Mouse (Mus musculus) CH12.LX (cell line): ENCODE measurements around the gene Foxa2. TPM values are rescaled to one million over a fixed set of nuclear protein-coding genes. Genes with fewer than 3 reads are reported as not detected.

ENCODE experiments used
- DNase-seq: peaks from one replicate; pipeline ENCODE4 v3.0.0-alpha.2; 2013; ENCODE audit errors: extremely low read depth
- H3K27ac ChIP-seq: 2 replicates; pipeline ENCODE4 v1.5.1; 2012; ENCODE audit warnings: low read depth, mild to moderate bottlenecking, control low read depth, moderate library complexity; ENCODE audit not compliant: insufficient read depth
- H3K27me3 ChIP-seq: replicated peaks from 2 replicates; pipeline ENCODE3; 2012; ENCODE audit warnings: inconsistent platforms
- H3K36me3 ChIP-seq, 2 experiments: replicated peaks in 1 of 2; 2 replicates each; pipeline versions ENCODE3 to v1.6.1; 2012; ENCODE audit warnings: inconsistent platforms in 1 of 2, low read length in 1 of 2, mild to moderate bottlenecking in 1 of 2, mixed read lengths in 1 of 2, moderate library complexity in 1 of 2; ENCODE audit not compliant: control insufficient read depth in 1 of 2, insufficient read depth in 1 of 2
- H3K4me1 ChIP-seq, 2 experiments: 2 replicates each; pipeline ENCODE4 v1.6.1; 2012; ENCODE audit warnings: inconsistent platforms in 1 of 2, moderate library complexity in 1 of 2; ENCODE audit not compliant: insufficient read depth in 2 of 2, control insufficient read depth in 1 of 2
- H3K4me2 ChIP-seq: 2 replicates; pipeline ENCODE4 v1.6.1; 2012; ENCODE audit warnings: low read depth, mild to moderate bottlenecking, control low read depth; ENCODE audit not compliant: poor library complexity, insufficient read depth, severe bottlenecking
- H3K4me3 ChIP-seq, 3 experiments: fragments of 150-350 bp in 1 of 3; sonication (generic) in 1 of 3; replicated peaks in 1 of 3; 2 replicates each; pipeline versions ENCODE3 to v1.5.1; 2011 to 2012; ENCODE audit warnings: low read depth in 2 of 3, low read length in 2 of 3, mild to moderate bottlenecking in 2 of 3, moderate library complexity in 2 of 3, control low read depth in 1 of 3, improper control_type of control experiment in 1 of 3, inconsistent platforms in 1 of 3, mixed read lengths in 1 of 3; ENCODE audit not compliant: poor library complexity in 1 of 3
- H3K79me2 ChIP-seq: replicated peaks from 2 replicates; pipeline ENCODE4 v1.6.1; 2012; ENCODE audit warnings: mild to moderate bottlenecking, moderate library complexity; ENCODE audit not compliant: control insufficient read depth, poor library complexity, insufficient read depth, severe bottlenecking; ENCODE audit errors: extremely low read depth
- H3K9ac ChIP-seq: 2 replicates; pipeline ENCODE4 v1.6.1; 2012; ENCODE audit warnings: low read depth, mild to moderate bottlenecking, control low read depth, moderate library complexity; ENCODE audit not compliant: insufficient read depth
- H3K9me3 ChIP-seq: replicated peaks from 2 replicates; pipeline ENCODE3; 2012; ENCODE audit warnings: low read length, inconsistent platforms, mixed read lengths
- BHLHE40 ChIP-seq: IDR thresholded peaks from 2 replicates; pipeline ENCODE4 v1.6.1; 2011; ENCODE audit warnings: mild to moderate bottlenecking, low read depth, low read length, improper control_type of control experiment
- CHD1 ChIP-seq: IDR thresholded peaks from 2 replicates; pipeline ENCODE4 v1.6.1; 2012; ENCODE audit warnings: low read depth, low read length, improper control_type of control experiment, inconsistent platforms
- CHD2 ChIP-seq: IDR thresholded peaks from 2 replicates; pipeline ENCODE4 v1.6.1; 2011; ENCODE audit warnings: low read length, improper control_type of control experiment
- CTCF ChIP-seq, 2 experiments: IDR thresholded peaks in 1 of 2; conservative IDR thresholded peaks in 1 of 2; 2 replicates each; pipeline ENCODE4 v1.5.1; 2011 to 2012; ENCODE audit warnings: low read depth in 2 of 2, low read length in 2 of 2, improper control_type of control experiment in 1 of 2, inconsistent platforms in 1 of 2, mild to moderate bottlenecking in 1 of 2, moderate library complexity in 1 of 2
- ELF1 ChIP-seq: IDR thresholded peaks from 2 replicates; pipeline ENCODE4 v1.6.1; 2014; ENCODE audit warnings: low read depth, mild to moderate bottlenecking, inconsistent platforms, low read length, improper control_type of control experiment
- ETS1 ChIP-seq: conservative IDR thresholded peaks from 2 replicates; pipeline ENCODE4 v1.6.1; 2012; ENCODE audit warnings: low read depth, mild to moderate bottlenecking, inconsistent platforms, low read length, improper control_type of control experiment, moderate library complexity
- GABPA ChIP-seq: IDR thresholded peaks from 2 replicates; pipeline ENCODE4 v1.6.1; 2012; ENCODE audit warnings: low read depth, low read length, improper control_type of control experiment, inconsistent platforms; ENCODE audit not compliant: insufficient replicate concordance
- HCFC1 ChIP-seq: IDR thresholded peaks from 2 replicates; pipeline ENCODE4 v1.6.1; 2012; ENCODE audit warnings: low read depth, mild to moderate bottlenecking, inconsistent platforms, low read length, improper control_type of control experiment
- JUN ChIP-seq: IDR thresholded peaks from 2 replicates; pipeline ENCODE4 v1.6.1; 2011; ENCODE audit warnings: low read depth, mild to moderate bottlenecking, low read length, improper control_type of control experiment, moderate library complexity; ENCODE audit not compliant: insufficient read depth
- JUND ChIP-seq: conservative IDR thresholded peaks from 2 replicates; pipeline ENCODE4 v1.6.1; 2011; ENCODE audit warnings: low read depth, low read length, improper control_type of control experiment
- KAT2A ChIP-seq: IDR thresholded peaks from 2 replicates; pipeline ENCODE4 v1.6.1; 2012; ENCODE audit warnings: low read length, improper control_type of control experiment, inconsistent platforms; ENCODE audit not compliant: insufficient replicate concordance
- MAZ ChIP-seq: IDR thresholded peaks from 2 replicates; pipeline ENCODE4 v1.6.1; 2012; ENCODE audit warnings: low read depth, mild to moderate bottlenecking, inconsistent platforms, low read length, improper control_type of control experiment, moderate library complexity
- MXI1 ChIP-seq: IDR thresholded peaks from 2 replicates; pipeline ENCODE4 v1.6.1; 2011; ENCODE audit warnings: mild to moderate bottlenecking, low read depth, low read length, improper control_type of control experiment
- MYC ChIP-seq: IDR thresholded peaks from 2 replicates; pipeline ENCODE4 v1.6.1; 2011; ENCODE audit warnings: low read depth, mild to moderate bottlenecking, improper control_type of control experiment, low read length
- NRF1 ChIP-seq: IDR thresholded peaks from 2 replicates; pipeline ENCODE4 v1.6.1; 2014; ENCODE audit warnings: low read depth, mild to moderate bottlenecking, inconsistent platforms, low read length, improper control_type of control experiment, moderate library complexity
- POLR2A ChIP-seq: IDR thresholded peaks from 2 replicates; pipeline ENCODE4 v1.6.1; 2011; ENCODE audit warnings: low read depth, mild to moderate bottlenecking, improper control_type of control experiment, low read length
- RAD21 ChIP-seq: IDR thresholded peaks from 2 replicates; pipeline ENCODE4 v1.6.1; 2011; ENCODE audit warnings: low read depth, mild to moderate bottlenecking, low read length, improper control_type of control experiment, moderate library complexity
- SMC3 ChIP-seq: IDR thresholded peaks from 2 replicates; pipeline ENCODE4 v1.6.1; 2011; ENCODE audit warnings: low read depth, low read length, improper control_type of control experiment
- TCF12 ChIP-seq: IDR thresholded peaks from 2 replicates; pipeline ENCODE4 v1.6.1; 2014; ENCODE audit warnings: low read depth, mild to moderate bottlenecking, inconsistent platforms, low read length, improper control_type of control experiment
- UBTF ChIP-seq: IDR thresholded peaks from 2 replicates; pipeline ENCODE4 v1.6.1; 2012; ENCODE audit warnings: low read depth, mild to moderate bottlenecking, inconsistent platforms, low read length, improper control_type of control experiment, moderate library complexity
- USF2 ChIP-seq: conservative IDR thresholded peaks from 2 replicates; pipeline ENCODE4 v1.6.1; 2011; ENCODE audit warnings: low read depth, low read length, improper control_type of control experiment
- ZC3H11A ChIP-seq: IDR thresholded peaks from 2 replicates; pipeline ENCODE4 v1.6.1; 2012; ENCODE audit warnings: low read depth, mild to moderate bottlenecking, inconsistent platforms, low read length, improper control_type of control experiment
- ZKSCAN1 ChIP-seq: IDR thresholded peaks from 2 replicates; pipeline ENCODE4 v1.6.1; 2012; ENCODE audit warnings: low read depth, inconsistent platforms, low read length, improper control_type of control experiment, borderline replicate concordance
- ZMIZ1 ChIP-seq: IDR thresholded peaks from 2 replicates; pipeline ENCODE4 v1.6.1; 2012; ENCODE audit warnings: low read depth, mild to moderate bottlenecking, inconsistent platforms, low read length, improper control_type of control experiment
- ZNF384 ChIP-seq: IDR thresholded peaks from 2 replicates; pipeline ENCODE4 v1.6.1; 2012; ENCODE audit warnings: low read depth, low read length, improper control_type of control experiment, inconsistent platforms
- dilution Hi-C: fragments of 300-500 bp; cut with MboI; formaldehyde crosslinking; loops from 2 replicates; pipeline ENCODE4 v1.14.3; 2020; ENCODE audit warnings: low sequenced_read_pairs; ENCODE audit not compliant: extremely low pct_unique_long_range_greater_than_20kb, extremely low pct_ligation_motif_present
- in situ Hi-C: fragments of 300-500 bp; cut with MboI; formaldehyde crosslinking; loops from 3 replicates; pipeline ENCODE4 v1.14.3; 2019; ENCODE audit warnings: low sequenced_read_pairs, low pct_ligation_motif_present, low pct_unique_long_range_greater_than_20kb, mixed read lengths
- polyA plus RNA-seq: library from polyadenylated mRNA; unstranded; fragments of >175 nt; gene quantifications from 2 replicates; pipeline ENCODE4 v1.2.1, GENCODE M21; 2012; ENCODE audit warnings: low read depth; ENCODE audit not compliant: insufficient read length
- total RNA-seq, 2 experiments: library from RNA; depleted of rRNA; stranded (reverse); fragments of 300-350 nt in 1 of 2; fragments of >200 nt in 1 of 2; gene quantifications; 2 replicates each; pipeline ENCODE4 v1.2.3; 2012 to 2014

The Foxa2 gene
- total and polyA plus RNA-seq, 3 experiments: not detected

DNA sequence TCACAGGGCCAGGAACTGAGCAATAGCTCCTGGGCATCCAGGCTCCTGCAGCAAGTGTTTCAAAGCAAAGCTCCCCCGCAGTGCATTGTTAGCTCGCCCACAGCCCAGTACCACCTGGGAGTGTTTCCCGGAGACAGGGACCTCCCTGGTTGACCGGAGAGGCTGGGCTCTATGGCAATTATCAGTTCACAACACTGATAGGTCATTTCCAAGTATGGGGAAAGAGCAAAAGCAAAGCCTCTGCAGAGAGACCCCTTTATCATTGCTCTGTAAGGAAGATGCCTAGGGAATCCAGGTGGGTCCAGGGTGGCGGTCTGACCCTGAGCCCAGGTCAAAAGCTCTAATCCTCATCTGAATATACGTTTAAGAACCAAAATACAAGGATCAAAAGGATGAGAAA lies 6.6 kb upstream of the Foxa2 start:
- Histone ChIP-seq H3K4me3 (no peak overlapping the region), H3K4me2 (no peak overlapping the region), H3K27ac (no peak overlapping the region), H3K4me1 (no peaks in the 10 kb centered on the region), H3K9me3 (no peaks in the 10 kb centered on the region), H3K9ac (no peak overlapping the region), H3K36me3 (no peaks in the 10 kb centered on the region), H3K27me3 (peaks cover 14% of the 10 kb centered on the region), H3K79me2 (no peaks in the 10 kb centered on the region)
- TF ChIP-seq USF2: no peak
- no peak for TF ChIP-seq RAD21
- TF ChIP-seq ETS1: no peak
- TF ChIP-seq TCF12: no peak
- TF ChIP-seq ZNF384: no peak
- TF ChIP-seq JUN: no peak
- TF ChIP-seq CHD2: no peak
- no peak for TF ChIP-seq UBTF
- no peak for TF ChIP-seq SMC3
- TF ChIP-seq BHLHE40: no peak
- DNase-seq: no peak
- in situ Hi-C loops (no loop called here), dilution Hi-C loops (no loop called here)

DNA sequence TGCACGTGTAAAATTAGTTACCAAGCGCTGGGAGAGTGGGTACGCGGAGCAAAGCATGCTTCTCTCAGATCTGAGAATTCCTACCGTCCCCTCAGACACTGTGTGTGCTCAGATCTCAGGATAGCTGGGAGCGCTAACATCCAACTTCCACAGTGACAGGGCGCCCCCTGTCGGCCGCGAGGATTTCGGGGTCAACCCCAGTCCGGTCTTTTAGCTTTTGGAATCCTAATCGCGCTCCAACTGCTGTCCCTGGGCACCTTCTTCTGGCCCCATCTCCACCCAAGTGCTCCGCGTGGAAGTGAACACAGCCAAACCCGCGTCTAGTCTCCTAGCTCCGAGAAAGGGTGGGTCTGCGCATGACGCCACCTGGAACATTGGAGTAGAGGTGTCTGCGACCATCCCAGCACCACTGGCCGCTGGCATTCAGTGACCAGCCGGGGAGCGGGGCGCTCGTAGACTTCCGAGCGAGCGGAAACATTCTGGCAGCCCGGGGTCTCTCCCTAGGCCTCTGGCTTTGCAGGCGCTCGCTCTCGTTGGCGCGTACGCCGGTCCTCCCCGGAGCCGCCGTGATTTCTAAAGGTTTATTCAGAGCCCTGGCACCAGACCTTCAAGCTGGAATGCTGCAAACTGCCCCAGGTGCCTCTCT lies 1.8 kb upstream of the Foxa2 start:
- no peaks in the 10 kb centered on the region for H3K4me1 ChIP-seq
- DNase-seq: no peak
- peak in 1 of 2 experiments; percentile 31; a peak in 2 of 4 replicates for TF ChIP-seq CTCF (conservative IDR thresholded peaks at IDR 0.05 in 1 of 2, IDR thresholded peaks at IDR 0.05 in 1 of 2; ENCODE audit: low read depth in 2 of 2, low read length in 2 of 2)
- no peak for TF ChIP-seq HCFC1
- in situ Hi-C loops (no loop called here), dilution Hi-C loops (no loop called here)
- peaks cover 22% of the 10 kb centered on the region for H3K9me3 ChIP-seq
- H3K36me3 ChIP-seq: no peaks in the 10 kb centered on the region
- no peak overlapping the region for H3K27ac ChIP-seq
- H3K4me2 ChIP-seq: no peak overlapping the region
- H3K4me3 ChIP-seq: no peak overlapping the region
- H3K9ac ChIP-seq: no peak overlapping the region
- H3K79me2 ChIP-seq: no peaks in the 10 kb centered on the region
- H3K27me3 ChIP-seq: no peaks in the 10 kb centered on the region

DNA sequence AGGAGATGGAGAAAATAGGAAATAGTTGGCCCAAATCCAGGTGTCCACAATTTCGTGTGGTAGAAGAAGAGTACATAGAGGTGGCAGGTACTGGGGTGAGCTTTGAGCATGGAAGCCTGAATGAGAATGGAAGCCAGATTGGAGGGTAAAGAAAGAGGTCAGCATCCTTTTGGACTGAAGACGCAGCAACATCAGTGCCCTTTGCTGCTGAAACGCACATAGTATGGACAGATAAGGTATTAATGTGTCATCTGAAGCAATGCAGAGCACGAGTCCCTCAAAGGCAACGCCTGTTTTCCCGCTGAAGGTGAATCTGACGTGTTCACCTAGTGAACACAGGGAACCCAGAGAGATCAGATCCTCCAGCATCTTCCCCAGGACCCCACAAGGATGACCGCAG lies 842 bp upstream of the Foxa2 start:
- DNase-seq: no peak
- no peaks in the 10 kb centered on the region for H3K4me1 ChIP-seq
- TF ChIP-seq MXI1 (no peak), JUND (no peak), USF2 (no peak), ZC3H11A (no peak), KAT2A (no peak), ZKSCAN1 (no peak), BHLHE40 (no peak), MYC (no peak), CHD2 (no peak), MAZ (no peak), CHD1 (no peak), ZMIZ1 (no peak), ELF1 (no peak), SMC3 (no peak), POLR2A (no peak), NRF1 (no peak), RAD21 (no peak), GABPA (no peak)
- TF ChIP-seq, all 38 proteins: peak for 0
- dilution Hi-C loops (no loop called here), in situ Hi-C loops (no loop called here)
- no peak overlapping the region for H3K4me3 ChIP-seq
- no peak overlapping the region for H3K27ac ChIP-seq
- H3K4me2 ChIP-seq: no peak overlapping the region
- no peaks in the 10 kb centered on the region for H3K79me2 ChIP-seq
- H3K27me3 ChIP-seq: no peaks in the 10 kb centered on the region
- H3K36me3 ChIP-seq: no peaks in the 10 kb centered on the region
- H3K9me3 ChIP-seq: peaks cover 22% of the 10 kb centered on the region
- H3K9ac ChIP-seq: no peak overlapping the region
